Mouse (Mus musculus): ENCODE measurements around the gene Lsm2.
"Not testable (repeated sequence)": the region's sequence is repeated elsewhere in the genome, so short reads cannot be mapped to it uniquely, and the experiment has no call there.

Gene Lsm2

GRCm38 (mm10) chr17:34995192-34995591 is 13.5 kb downstream of the Lsm2 start:
- not testable (repeated sequence) for DNase-seq

DNA sequence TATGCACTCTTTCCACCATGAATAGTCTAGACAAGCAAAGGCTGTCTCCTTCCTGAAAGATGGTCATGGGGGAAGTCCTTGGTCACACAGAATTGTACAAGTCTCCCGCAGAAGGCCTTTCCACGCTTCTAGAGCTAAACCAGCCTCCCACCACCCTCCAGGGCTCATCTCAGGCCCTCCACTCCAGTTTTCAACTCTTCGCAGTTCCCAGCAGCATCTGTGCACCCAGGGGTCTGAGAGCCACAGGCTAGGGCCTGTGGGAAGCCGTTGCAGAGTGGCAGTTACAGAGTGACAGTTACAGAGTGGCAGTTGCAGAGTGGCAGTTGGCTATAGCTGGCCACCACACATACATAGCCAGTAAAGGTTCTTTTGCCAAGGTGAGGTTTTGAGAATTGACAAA is 14.3 kb downstream of the Lsm2 start:
- DNase-seq = not testable (repeated sequence)

- DNase-seq = no peak
Measured at GRCm38 (mm10) chr17:34996411-34997141, 14.9 kb downstream of the Lsm2 start.

DNA sequence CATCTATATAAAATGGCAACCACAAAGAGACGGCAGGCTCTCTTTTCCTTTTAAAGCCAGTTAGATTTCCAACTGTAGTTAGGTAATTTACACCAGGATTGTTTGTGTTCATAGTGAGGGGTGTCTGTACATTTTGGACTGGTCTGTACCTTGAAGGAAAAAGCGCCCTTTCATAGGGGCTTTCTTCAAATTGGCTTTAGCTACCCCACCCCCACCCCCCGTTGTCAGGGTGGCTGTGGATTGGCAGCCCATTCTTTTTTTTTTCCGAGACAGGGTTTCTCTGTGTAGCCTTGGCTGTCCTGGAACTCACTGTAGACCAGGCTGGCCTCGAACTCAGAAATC is 15.5 kb downstream of the Lsm2 start:
- DNase-seq = no peak

- no peak for DNase-seq
Measured at GRCm38 (mm10) chr17:34998526-34999430, 17.1 kb downstream of the Lsm2 start.

- DNase-seq = not testable (repeated sequence)
Measured at GRCm38 (mm10) chr17:34999871-35000716, 18.4 kb downstream of the Lsm2 start.

DNA sequence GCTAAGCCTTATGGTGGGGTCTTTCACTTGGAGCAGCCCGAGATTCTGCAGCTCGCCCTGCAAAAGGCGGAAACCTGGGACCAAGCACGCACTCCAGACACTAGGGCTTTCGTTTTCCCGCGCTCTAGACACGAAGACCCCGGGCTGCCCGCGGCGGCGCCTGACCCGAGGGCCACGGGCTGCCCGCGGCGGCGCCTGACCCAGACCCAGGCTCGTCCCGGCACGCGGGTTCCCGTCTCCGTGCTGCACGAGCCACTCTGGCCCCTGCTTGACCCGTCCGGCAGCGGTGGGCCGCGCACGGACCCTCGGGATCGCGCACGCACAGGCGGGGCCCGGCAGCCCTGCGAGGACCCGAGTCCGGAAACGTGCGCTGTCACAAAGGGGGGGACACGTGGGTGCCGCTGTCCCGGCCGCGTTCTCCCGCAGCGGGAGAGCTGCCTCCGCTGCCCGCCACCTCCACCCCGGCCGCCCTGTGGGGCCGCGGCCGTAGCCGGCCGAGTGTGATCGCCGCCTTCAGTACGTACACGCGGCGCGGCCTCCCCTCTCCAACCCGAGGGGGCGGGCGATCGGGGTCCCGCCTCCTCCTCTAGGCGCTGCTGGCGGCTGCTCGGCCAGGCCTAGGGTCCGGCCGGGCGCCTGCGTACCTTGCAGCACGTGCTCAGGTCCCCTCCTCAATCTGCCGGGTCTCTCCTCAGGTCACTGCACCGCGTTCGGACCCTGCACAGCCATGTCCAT is 19.2 kb downstream of the Lsm2 start, which contains the start of gene Vars:
Vars (plus strand) TSS at position 271 of the 735 bp plus-strand sequence.
- DNase-seq = peak; percentile 88

DNA sequence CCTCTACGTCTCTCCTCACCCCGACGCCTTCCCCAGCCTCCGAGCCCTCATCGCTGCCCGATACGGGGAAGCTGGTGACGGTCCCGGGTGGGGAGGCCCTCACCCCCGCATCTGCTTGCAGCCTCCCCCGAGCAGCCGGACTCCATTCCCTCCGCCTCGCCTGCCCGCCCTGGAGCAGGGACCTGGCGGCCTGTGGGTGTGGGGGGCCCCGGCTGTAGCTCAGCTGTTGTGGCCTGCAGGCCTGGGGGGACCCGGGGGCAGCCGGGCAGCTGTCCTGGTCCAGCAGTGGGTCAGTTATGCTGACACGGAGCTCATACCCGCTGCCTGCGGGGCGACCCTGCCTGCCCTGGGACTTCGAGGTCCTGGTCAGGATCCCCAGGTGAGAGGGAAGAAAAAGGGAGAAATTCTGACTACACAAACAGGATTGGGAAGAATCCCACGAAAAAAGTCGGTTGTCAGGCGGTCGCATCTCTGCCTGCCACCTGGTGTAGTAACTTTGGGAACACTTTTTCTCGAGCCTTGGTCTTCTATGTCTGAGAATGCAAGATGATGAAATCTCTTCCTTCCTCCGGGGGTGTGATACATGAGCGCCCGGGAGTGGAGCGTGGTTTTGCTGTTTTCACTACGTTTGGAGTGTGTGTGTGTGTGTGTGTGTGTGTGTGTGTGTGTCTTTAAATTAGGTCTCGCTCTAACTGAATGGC is 19.9 kb downstream of the Lsm2 start:
- DNase-seq = no peak

DNA sequence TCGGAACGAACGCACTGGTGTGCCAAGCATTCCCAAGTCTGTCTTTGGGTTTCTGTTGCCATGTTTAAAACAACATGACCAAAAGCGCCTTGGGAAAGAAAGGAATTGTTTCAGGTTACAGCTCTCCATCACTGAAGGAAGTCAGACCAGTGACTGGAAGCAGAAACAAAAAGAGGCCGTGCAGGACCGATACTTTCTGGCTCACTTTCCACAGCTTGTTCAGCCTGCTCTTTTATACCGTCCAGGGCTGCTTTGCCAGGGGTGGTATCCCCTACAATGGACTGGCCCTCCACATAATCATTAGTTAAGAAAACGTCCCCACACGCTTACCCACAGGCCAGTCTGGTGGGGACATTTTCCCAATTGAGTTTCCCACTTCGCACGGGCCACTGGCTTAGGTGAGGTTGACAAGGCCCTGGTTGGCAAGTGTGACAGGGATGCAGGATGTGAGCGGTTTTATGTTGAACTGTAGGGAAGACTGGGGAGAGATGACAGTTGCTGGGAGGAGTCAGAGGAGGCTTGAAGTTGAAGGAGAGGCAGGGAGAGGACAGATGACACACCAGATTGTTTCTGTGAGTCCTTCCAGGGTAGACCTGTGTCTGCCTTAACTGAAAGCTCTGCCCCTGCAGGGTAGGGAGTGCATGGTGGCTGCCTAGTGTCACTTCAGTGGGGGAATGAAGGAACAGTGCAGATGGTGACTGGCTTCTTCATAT is 20.6 kb downstream of the Lsm2 start:
- no peak for DNase-seq

- DNase-seq = no peak
Measured at GRCm38 (mm10) chr17:35003022-35003838, 21.6 kb downstream of the Lsm2 start.

DNA sequence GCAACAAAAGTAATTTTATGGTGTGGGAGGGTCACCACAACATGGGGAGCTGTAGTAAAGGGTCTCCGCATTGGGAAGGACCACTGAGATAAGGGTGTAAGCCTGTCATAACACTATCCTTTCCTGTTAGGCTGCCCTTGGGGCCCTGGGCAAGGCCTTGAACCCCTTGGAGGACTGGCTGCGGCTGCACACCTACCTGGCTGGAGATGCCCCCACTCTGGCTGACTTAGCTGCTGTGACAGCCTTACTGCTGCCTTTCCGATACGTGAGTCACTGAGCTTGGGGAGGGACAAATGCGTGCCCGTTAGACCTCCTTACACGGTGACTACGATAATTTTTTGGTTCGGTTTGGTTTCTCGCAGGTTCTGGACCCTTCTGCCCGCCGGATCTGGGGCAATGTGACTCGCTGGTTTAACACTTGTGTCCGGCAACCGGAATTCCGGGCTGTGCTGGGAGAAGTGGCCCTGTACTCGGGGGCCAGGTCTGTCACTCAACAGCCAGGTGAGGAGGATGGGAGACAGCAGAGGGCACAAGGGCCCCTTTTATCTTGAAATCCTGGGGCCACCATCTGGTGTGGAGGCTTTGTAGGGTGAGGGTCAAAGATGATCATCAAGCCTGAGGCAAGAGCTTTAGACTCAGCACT is 22.5 kb downstream of the Lsm2 start:
- no peak for DNase-seq

DNA sequence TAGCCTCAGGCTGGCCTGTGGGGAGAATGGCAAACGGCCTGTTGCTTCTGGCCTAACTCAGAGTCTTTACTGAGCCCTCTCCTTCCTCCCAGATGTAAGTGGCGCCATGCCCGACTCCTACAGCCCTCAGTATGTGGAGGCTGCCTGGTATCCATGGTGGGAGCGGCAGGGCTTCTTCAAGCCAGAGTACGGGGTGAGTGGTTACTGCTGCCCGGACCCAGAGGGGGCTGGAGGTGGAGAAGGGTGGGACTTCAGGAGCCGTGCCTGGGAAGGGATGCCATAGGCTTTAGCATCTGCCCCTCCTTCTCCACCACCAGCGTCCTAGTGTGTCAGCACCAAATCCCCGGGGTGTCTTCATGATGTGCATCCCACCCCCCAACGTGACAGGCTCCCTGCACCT is 23.5 kb downstream of the Lsm2 start:
- DNase-seq = no peak

- DNase-seq = not testable (repeated sequence)
Measured at GRCm38 (mm10) chr17:35005902-35006301, 24.2 kb downstream of the Lsm2 start.

GRCm38 (mm10) chr17:35007387-35007991 is 25.8 kb downstream of the Lsm2 start:
- DNase-seq = no peak

DNA sequence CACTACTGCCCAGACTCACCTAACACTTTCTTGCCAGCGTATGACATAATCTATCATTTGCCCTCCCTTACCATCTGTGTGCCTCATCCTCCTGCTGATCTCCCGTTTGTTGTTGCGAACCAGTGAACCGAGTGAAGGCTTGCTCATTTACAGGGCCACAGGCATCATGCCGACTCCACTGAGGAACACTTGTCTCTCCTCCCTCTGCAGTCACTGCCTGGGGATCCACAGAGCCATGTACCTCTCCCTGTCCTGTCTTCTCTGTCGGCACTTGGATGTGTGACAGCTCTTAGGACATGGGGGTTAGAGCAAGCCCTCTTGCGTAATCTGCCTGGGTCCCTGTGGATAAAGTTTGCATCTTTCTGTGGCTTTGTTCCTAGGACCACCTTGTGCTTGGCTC is 27.9 kb downstream of the Lsm2 start:
- no peak for DNase-seq

GRCm38 (mm10) chr17:35011440-35011839 is 29.8 kb downstream of the Lsm2 start:
- DNase-seq = no peak

- DNase-seq = no peak
Measured at GRCm38 (mm10) chr17:35012430-35012829, 30.8 kb downstream of the Lsm2 start.

DNA sequence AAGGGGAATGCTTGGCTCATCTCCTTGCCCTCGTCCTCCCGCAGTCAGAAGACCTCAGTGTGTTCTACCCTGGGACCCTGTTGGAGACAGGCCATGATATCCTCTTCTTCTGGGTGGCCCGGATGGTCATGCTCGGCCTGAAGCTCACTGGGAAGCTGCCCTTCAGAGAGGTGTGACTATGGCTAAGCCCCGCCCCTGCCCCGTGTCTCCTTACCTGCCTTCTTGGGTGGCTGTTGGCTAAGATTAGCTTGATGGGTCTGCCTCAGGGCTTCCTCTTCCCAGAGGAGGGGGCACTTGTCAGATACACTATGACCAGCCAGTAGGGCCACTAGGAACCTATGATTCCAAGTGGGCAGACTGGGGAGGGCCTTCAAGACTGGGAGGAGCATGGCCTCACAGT is 31.6 kb downstream of the Lsm2 start:
- DNase-seq = no peak

GRCm38 (mm10) chr17:35015296-35015695 is 33.6 kb downstream of the Lsm2 start:
- no peak for DNase-seq
